Mouse (Mus musculus): ENCODE data around the gene Slc35e3.
"Not testable (repeated sequence)": the region's sequence is repeated elsewhere in the genome, so short reads cannot be mapped to it uniquely, and the experiment has no call there.

The Slc35e3 gene

DNA sequence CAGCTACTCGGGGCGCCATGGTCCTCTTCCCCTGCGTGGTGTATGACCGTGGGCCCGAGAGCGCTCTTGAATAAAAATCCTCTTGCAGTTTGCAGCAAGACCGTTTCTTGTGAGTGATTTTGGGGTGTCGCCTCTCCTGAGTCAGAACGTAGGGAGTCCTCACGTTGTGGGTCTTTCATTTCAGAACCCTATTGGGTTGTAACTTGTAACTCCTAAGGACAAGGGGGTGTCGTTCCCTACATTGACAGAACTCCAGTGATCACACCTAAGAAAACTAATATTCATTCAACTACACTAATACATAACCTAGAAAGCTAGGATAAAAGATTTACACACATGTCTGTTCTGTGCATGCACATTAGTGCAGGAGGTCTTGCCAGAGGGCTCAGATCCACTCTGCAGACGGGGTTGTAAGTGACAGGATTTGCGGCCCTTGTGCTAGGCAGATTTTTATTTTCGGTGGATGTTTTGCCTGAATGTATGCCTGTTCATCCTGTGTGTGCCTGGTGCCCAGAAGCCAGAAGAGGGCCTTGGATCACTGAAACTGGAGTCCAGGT, 3.7 kb upstream of the Slc35e3 start:
- DNase-seq (ENCODE audit: low spot score) = no peak

DNA sequence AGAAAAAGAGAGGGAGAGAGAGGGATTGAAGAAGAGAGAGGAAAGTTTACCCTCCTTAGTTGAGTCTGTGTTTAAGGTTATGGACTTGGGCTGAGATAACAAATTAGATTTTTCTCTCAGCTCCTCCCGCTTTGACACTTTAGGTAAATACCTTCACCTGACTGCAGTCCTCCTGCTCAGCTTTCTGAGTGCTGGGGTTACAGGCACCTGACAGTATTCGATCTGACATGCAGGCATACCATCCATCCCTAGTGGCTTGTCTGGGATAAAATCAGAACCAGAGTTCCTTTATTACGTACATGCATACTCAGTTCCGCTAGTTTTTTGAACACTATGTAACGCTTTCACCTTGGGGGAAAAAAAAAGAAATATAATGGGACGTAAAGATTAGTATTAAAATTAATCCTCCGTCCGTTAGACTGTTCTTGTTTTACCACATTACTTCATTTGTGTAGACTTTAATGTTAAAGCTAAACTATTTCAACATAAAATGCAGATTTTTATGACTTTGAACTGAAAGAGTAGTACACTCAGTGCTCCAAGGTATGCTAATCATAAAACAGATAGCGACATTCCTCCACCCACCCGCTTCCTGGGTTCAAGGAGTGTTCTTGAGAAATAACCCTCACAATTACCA, 3.0 kb upstream of the Slc35e3 start:
- DNase-seq (ENCODE audit: low spot score) = no peak

DNA sequence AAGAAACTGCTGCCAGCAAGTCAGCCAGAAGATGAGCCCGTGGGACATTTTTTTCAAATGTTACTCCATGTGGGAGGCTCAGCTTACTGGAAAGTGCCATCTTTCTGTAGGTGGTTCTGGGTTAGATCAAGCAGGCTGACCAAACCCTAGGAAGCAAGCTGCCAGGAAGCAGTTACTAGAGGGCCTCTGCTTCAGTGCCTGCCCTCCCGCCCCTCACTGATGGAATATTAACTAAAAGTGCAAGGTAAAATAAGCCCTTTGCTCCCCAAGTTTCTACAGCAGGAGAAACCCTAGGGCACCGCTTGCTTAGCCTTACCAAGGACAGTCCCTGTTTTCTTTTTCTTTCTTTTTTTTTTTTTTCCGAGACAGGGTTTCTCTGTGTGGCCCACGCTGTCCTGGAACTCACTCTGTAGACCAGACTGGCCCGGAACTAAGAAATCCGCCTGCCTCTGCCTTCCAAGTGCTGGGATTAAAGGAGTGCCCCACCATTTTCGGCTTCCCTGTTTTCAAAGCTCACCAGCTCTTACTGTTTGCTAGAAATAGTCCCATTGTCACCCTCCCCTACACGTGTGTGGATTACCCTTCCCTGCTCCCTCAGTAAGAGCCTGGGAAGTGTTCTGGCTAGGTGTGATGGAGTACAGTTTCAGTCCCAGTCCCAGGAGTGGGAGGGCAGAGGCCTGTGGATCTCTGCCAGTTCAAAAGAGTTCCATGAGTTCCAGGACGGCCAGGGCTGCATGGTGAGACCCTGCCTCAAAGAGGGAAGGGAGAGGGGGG, 2.3 kb upstream of the Slc35e3 start:
- no peak for DNase-seq (ENCODE audit: low spot score)

DNA sequence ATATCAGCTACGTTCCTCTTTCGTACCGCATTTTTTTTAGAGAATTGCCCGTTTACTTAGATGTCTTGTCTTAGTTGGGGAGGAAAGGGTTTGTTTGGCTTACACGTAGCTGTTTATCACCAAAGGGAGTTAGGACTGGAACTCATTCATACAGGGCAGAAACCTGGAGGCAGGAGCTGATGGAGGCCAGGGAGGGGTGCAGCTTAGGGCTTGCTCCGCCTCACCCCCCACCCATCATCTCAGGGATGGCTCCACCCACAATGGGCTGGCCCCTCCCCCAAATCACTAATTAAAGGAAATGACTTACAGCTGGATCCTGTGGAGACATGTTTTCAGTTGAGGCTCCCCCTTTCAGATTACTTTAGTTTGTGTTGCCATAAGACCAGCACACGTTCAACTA, 1.5 kb upstream of the Slc35e3 start:
- no peak for DNase-seq (ENCODE audit: low spot score)

DNA sequence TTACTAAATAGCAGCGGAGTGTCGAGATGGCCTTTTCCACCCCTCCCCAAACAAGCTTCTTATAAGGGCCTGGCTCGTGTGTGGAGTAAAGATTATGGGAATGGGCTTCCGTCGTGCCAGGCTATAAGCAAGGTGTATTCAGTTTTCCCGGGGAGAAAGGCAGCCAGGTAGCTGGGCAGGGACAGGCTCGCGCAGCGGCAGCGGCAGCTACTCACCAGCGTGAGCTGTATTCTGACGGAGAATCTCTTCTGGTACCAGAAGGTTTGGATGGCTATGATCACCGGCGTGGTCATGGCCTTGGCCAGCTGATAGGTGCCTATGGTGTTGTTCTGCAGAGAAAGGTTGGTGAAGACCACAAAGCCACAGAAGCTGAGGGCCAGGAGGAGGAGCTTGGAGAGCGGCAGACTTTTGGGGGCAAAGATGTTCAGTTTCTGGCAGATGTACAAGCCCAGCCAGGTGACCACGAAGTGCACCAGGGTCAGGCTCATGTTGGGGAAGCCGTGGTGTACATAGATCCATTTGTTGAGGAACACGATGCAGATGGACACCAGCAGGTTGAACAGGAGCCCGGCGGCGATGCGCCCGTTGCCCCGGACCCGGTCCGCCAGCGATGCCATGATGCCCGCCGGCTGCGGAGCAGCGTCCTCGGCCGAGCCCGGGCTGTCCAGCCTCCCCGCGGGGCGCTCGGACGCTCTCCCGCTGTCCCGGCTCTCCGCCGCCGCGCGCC, 432 bp downstream of the Slc35e3 start:
- peak; percentile 13 for DNase-seq (ENCODE audit: low spot score)

DNA sequence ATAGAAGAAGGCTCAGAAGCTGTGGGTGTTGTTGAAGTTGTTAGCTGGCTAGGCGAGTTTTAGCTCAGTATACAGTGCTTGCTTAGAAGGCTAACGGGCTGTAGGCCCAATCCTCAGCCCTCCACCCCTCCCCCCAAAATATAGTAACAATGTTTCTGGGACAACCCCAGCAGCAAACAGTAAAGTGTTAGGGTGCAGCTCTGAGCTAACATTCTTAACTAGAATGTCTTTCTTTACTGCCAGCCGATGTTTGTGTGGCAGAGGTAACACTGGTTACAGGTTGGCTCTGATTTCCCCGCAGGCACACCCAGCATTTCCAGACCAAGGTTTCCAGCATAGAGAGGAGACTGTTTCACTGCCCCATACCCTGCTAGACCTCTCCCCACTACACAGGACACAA, 2.2 kb downstream of the Slc35e3 start:
- no peak for DNase-seq (ENCODE audit: low spot score)

DNA sequence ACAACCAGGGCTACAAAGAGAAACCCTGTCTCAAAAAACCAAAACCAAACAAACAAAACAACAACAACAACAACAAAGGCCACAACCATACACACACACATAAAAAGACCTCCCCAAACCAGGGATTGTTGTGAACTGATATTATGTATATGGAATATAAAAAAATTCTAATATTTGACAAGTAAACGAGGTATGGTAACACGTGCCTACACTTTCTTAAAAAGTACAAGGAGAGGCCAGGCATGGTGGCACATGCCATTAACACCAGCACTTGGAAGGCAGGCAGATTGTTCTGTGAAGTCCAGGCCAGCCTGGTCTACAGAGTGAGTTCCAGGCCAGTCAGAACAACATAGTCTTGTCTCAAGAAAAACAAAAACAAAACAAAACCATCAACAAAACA, 3.0 kb downstream of the Slc35e3 start:
- DNase-seq (ENCODE audit: low spot score) = no peak

DNA sequence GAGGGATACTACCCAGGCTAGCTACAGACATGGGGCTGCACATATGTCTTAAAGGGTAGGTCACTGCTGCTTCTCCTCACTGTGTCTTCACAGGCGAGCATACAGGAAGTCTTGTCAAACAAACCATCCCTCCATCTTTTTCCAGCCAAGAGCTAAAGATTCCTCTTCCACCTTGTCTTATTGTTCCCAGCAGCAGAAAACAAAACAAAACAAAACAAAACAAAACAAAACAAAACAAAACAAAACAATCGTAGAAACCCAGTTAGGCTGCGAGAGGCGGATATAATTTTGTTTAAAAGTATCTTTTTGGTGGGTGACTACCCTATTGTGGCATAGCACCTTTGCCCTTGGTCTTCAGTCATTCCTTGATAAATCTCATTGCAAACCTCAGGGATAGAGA, 3.5 kb downstream of the Slc35e3 start:
- no peak for DNase-seq (ENCODE audit: low spot score)

DNA sequence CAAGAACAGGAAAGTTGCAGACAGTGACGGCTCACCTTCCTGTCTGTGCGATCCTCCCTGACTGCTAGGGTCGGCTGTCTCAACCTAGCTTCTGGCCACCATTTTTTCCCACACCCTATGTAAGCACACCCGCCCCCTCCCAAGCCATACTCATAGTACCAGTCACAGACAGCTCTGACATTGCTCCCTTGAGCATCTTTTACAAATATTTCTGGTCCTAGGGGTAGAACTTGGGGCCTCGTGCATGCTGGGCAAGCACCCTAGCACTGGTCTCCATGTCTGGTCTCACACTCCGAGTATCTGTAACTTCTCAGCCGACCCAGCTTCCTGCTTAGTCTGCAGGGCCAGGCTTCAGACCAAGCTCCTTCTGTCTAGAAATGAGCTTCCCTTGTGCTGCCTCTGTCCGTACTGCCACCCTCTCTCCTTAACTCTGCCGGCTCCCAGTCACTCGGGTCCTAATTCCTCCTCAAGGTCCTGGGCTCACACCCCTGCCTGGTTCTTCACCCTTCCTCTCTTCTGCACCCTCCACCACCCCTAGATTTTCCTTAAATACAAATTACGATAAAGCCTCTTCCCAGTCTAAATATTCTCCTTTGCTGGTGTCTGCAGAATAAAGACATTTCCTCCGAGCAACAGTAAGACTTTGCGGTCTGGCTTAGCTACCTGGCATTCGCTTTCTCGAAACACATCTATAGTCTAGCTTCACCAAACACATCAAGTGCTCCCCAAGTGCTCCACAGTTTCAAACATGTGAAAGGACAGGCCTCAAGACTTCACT, 4.3 kb downstream of the Slc35e3 start:
- DNase-seq (ENCODE audit: low spot score) = no peak

DNA sequence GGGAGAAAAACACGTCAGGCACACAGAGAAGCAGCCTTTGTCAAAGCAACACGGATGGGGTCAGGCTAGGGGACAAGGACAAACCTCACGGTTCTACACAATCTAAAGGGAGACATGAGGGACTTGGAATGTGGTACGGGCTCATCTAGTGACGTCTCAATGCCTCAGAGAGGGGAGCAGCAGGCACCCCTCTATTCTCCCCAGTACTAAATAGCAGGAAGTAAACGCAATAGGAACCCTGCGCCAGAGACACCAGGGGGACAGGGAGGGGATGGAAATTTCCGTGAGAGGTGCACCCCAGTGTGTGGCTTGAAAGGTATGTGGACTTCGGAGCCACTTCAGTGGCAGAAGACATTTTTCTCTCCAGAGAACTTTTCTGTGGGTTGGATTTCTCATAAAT, 5.2 kb downstream of the Slc35e3 start:
- DNase-seq (ENCODE audit: low spot score) = no peak

DNA sequence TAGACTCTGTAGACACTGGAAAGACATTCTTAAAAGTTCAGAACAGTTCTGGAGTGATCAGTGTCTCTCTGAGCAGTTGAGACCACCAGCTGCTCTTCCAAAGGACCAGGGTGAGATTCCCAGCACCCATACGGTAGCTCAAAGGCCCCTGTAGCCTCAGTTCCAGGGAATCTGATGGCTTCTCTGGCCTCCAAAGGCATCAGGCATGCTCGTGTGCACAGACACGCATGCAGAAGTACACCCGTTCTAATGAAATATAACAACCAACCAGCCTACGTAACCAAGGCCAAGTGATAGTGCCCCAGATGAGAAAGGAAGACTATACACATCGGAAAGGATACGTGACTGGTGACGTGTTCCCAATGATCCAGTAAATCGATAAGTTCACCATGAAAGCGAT, 6.0 kb downstream of the Slc35e3 start:
- DNase-seq (ENCODE audit: low spot score) = no peak

DNA sequence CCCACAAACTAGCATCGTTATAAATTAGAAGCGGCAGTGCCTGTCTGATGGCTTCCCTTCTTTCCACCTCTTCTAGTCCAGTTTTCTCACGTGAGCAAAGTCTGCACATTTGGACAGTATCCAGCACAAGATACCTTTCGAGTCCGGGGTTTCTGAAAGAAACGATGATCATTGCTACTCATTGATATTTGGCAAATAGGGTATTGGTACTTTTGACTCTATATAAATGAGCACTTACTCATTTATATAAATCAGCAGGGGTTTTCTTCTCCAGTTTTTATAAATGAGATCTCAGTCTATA, 6.6 kb downstream of the Slc35e3 start:
- DNase-seq (ENCODE audit: low spot score) = no peak

DNA sequence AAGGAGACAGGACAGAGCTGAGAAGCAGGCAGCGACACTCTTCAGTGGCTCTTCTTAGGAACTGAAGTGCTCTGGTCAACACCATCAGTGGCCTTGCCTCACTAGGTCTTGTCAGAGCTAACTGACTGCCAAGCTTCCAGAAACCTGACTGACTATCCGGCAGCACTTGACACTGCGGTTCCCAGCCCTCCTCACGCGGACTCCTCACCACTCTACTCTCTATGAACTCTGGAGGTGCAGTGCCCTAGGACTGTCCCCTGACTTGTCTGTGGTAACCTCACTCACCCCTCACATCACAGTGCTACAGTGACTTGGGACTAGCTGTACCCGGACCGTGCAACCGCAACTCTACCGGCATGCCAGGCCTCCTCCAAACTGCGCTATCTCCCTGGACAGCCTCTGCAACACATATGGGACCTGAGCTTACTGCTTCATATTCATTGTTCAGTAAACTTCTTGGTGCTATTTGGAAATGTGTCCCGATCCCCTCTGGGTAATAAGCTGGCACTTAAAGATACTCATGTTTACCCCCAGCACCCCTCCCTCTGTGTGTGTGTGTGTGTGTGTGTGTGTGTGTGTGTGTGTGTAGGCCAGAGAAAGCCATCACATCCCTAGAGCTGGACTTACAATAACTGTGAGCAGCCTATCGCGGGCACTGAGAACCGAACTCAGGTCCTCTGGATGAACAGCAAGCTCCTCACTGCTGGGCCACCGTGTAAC, 7.1 kb downstream of the Slc35e3 start:
- no peak for DNase-seq (ENCODE audit: low spot score)

DNA sequence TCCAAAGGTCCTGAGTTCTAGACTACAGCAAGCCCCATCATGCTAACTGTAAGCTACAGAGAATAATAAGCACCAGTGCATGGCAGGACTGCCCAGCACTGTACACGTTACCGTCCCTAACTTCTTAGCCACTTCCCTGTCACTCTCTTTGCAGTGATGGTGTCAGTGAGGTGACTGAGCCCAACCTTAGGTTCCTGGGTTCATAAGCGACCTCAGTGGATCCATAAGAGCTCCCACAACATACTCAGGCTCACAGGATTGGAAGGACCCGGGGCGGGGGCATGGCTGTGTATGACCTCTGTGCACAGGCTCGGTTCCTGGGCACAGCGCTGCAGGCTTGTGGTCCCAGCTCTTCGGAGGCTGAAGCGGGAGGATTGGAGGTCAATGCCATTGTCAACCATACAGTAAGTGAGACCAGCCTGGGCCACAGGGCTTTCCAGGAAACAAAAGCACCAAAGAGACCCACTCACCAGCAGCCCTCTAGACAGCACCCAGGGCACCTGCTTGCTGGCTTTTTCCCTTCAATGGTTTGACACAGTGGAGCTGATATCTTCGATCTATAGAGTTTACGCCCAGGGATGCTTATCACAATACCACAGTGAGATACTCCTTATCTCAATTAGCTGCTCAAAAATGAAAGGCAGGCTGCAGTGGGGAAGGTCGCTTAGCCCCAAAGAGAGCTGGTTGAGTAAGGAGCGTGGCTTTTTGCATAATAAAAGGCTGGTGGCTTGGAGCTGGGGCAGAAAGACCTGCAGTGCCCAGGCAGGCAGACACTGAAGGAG, 7.8 kb downstream of the Slc35e3 start:
- DNase-seq (ENCODE audit: low spot score) = no peak

DNA sequence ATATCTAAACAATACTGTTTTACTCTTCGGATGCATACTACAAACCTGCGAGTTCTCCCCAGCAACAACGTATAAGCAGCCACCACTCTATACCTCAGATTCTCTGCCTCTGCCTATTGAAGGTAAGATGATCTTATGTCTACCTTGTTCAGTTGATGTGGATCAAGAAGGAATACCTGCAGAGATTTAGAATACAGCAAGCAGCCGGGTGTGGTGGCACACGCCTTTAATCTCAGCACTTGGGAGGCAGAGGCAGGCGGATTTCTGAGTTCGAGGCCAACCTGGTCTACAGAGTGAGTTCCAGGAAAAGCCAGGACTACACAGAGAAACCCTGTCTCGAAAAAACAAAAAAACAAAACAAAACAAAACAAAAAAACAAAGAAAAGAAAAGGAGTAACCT, 8.7 kb downstream of the Slc35e3 start:
- DNase-seq (ENCODE audit: low spot score) = not testable (repeated sequence)

DNA sequence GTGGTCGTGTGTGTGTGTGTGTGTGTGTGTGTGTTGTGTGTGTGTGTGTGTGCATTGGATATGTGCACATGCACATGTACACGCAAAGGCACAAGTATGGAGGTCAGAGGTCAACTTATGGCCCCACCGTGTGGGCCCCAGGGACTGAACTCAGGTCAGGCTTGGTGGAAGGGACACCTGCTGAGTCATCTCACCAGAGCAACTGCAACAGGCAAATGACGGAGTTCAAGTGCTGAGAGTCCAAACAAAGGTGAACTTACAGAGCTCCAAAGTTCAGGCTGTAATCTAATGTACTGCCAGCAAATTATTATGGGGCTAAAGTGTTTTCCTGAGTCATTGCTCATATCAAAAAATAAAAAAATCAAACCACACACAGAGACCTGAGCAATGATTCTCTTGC, 9.1 kb downstream of the Slc35e3 start:
- no peak for DNase-seq (ENCODE audit: low spot score)

DNA sequence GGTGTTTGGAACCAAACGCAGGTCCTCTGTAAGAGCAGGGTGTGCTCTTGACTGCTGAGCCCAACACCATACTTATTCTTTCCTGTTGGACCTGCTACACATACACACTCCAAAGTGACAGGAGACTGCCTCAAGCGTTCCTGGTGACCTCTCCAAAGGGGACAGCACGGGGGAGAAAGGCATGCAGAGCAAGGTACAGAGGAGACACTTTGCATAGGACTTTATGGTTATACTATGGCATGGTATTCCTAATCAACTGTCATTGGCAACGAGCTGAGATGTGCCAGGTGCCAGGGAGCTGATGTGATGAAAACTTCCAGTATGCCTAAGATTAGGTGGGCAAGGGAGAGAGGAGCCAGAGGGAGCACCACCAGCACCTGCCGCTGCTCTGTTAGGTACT, 9.6 kb downstream of the Slc35e3 start:
- no peak for DNase-seq (ENCODE audit: low spot score)

DNA sequence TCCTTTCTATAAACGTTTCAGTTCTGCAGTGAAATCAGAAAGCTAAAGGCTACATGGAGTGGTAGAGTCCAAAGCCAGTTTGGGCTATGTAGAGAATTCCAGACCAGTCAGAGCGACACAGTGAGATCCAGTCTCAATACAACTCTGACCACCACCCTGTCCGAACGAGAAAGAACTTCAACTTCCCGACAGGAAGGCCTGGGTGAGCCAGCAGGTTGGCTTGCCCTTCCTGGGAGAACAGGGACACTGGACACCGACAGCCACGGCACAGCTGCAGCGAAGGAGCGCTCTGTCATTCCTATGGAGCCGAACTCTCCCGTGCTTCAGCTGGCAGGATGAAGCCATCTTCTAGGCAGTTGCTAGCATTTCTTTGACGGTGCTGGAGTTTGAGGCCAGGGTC, 10.8 kb downstream of the Slc35e3 start:
- not testable (repeated sequence) for DNase-seq (ENCODE audit: low spot score)

DNA sequence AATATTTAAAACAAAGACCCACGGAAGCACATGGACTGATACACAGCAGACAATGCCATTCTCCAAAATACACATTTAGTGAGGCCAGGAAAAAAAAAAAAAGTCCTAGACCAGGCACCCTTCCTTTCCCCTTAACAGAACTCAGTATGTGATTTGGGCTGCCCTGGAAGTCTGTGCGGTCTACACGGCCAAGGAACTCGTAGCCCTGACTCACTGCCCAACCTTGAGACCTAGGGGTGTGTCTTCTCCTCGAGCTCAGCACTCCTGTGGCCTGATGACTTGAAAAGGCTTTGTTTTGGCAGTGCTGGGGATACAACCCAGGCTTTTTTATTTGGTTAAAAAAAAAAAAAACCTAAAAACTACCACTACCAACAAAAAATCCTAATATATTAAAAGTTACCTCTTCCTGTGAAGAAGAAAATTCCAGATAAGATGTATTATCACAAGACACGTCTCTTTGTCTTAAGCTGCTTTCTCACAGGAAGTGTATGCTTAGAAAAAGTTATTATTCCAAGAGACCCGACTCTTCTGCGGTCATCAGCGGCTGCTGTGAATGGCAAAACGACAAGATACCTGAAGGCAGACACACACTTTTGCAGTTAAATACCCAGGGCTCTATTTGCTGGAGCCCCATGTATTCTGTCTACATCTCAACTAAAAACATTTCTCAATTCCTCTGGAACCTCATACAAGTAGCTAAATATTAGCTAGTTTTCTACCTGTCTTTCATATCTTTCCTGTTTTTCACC, 11.9 kb downstream of the Slc35e3 start:
- DNase-seq (ENCODE audit: low spot score) = not testable (repeated sequence)

DNA sequence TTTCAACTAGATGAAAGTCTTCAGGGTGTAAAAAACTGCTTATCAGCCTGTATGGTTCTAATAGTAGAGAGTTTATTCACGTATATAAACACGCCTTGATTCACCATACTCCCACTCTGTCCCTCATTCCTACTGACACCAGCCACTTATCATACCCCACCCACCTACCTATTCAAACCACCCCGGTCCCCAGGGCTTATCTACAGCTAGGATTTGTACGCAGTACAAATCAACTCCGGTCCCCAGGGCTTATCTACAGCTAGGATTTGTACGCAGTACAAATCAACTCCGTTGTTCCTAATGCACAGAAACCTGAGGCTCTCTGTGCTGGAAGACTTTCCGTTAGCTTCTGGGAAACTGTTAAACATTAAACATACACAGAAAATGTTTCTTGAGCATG, 12.5 kb downstream of the Slc35e3 start:
- DNase-seq (ENCODE audit: low spot score) = not testable (repeated sequence)
